ENCODE assay signal across 10 mouse cellular contexts in the genomic region with DNA sequence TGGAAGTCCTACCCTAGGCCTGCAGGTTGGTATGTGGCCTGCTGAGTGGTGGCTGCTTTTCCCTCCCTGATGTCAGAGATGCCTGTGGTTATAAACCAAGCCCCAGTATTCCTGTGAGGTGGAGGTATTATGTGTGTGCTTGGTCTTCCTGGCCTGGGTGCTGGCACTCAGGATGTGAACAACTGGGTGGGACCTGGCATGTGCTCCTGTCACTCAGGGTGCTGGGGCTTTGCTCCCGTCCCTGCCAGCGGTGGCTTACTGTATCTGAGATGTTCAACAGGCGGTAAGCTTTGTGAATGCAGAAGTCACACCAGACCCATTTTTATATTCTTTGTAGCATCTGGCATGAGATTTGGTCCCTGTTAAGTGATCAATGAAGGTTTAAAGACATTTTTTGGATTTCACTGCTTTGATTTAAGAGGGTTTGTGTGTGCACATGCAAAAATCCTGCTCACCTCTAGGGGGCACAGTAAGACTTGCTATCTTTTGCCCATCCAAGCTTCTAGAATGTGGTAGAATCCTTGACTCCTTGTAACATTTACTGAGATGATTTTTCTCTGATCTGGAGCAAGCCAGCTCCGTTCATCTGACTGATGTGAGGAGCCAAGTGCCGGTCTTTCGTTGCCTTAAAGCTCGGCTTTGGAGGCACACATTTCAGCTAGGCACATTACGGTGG. TPM values are rescaled to one million over a fixed set of nuclear protein-coding genes. Genes with fewer than 3 reads are reported as not detected.
DNase-seq lines count a peak whose midpoint lies in the region; ATAC-seq and TF ChIP-seq lines count a peak whose summit lies in the region.
"Had no signal": no experiment of that assay in that cellular context is flagged by ENCODE, and none has a peak within 500 bp of the region (broad histone marks: within the 10 kb centered on the region; RNA-seq: fewer than 3 reads in every experiment).

No protein-coding gene starts in this region.

- TF ChIP-seq CTCF in G1E (IDR thresholded peaks at IDR 0.05; ENCODE audit: low read depth, low read length): peak; percentile 56

- H3K27me3 ChIP-seq in G1E (ENCODE audit: insufficient read depth, low read length): no peaks in the 10 kb centered on the region
- no peaks in the 10 kb centered on the region for H3K27me3 ChIP-seq in limb, embryonic 14.5 days (ENCODE audit: control insufficient read depth, insufficient read depth, low read length)
- no peaks in the 10 kb centered on the region for H3K27me3 ChIP-seq in neural tube, embryonic 13.5 days
- H3K27me3 ChIP-seq: neural tube, embryonic 12.5 days had no signal

- H3K4me2 ChIP-seq in limb, embryonic 14.5 days (replicated peaks; ENCODE audit: low read depth, low read length, severe bottlenecking): no peak overlapping the region
- H3K4me2 ChIP-seq in neural tube, embryonic 13.5 days: no peak overlapping the region
- H3K4me2 ChIP-seq: neural tube, embryonic 12.5 days had no signal

- H3K4me3 ChIP-seq in G1E (ENCODE audit: low read depth, low read length): no peak overlapping the region
- H3K4me3 ChIP-seq in limb, embryonic 14.5 days (replicated peaks; ENCODE audit: low read length): no peak overlapping the region
- H3K4me3 ChIP-seq in neural tube, embryonic 13.5 days: no peak overlapping the region
- H3K4me3 ChIP-seq: erythroblast, embryonic 14.5 days; neural tube, embryonic 12.5 days had no signal

- 45% methylated on average over 8 of the region's 8 CpGs for WGBS in limb, embryonic 14.5 days
- 58% methylated on average over 8 of the region's 8 CpGs for WGBS in neural tube, embryonic 13.5 days

- no peaks in the 10 kb centered on the region for H3K9me3 ChIP-seq in G1E (replicated peaks)
- H3K9me3 ChIP-seq in limb, embryonic 14.5 days (ENCODE audit: control insufficient read depth, low read length): no peaks in the 10 kb centered on the region
- no peaks in the 10 kb centered on the region for H3K9me3 ChIP-seq in neural tube, embryonic 13.5 days
- H3K9me3 ChIP-seq: neural tube, embryonic 12.5 days had no signal

- peaks cover 7% of the 10 kb centered on the region; the same call in 1 of the 2 replicates for H3K4me1 ChIP-seq in G1E (ENCODE audit: insufficient read depth, low read depth, low read length)
- H3K4me1 ChIP-seq in limb, embryonic 14.5 days (ENCODE audit: control insufficient read depth, insufficient read depth, low read length): peaks cover 17% of the 10 kb centered on the region; the same call in 1 of the 2 replicates
- peaks cover 56% of the 10 kb centered on the region for H3K4me1 ChIP-seq in neural tube, embryonic 13.5 days (replicated peaks)

- no peak overlapping the region for H3K27ac ChIP-seq in limb, embryonic 14.5 days (replicated peaks; ENCODE audit: low read depth, low read length)
- no peak overlapping the region; the same call in 1 of the 2 replicates for H3K27ac ChIP-seq in neural tube, embryonic 13.5 days (replicated peaks)
- H3K27ac ChIP-seq: neural tube, embryonic 12.5 days had no signal

- no peak for ATAC-seq in G1E (ENCODE audit: extremely low read depth, insufficient number of reproducible peaks, low FRiP score, poor library complexity, severe bottlenecking)
- ATAC-seq in limb, embryonic 14.5 days (ENCODE audit: low FRiP score, low read depth): peak; percentile 53; the same call in 1 of the 2 replicates
- 0 out of 2 replicates have a peak, but pooled peaks have one; percentile 29 for ATAC-seq in neural tube, embryonic 13.5 days (ENCODE audit: low read depth)

- H3K9ac ChIP-seq in limb, embryonic 14.5 days (ENCODE audit: low read depth, low read length, severe bottlenecking): no peak overlapping the region
- peak overlapping the region; percentile 47; the same call in 1 of the 2 replicates for H3K9ac ChIP-seq in neural tube, embryonic 13.5 days
- H3K9ac ChIP-seq: neural tube, embryonic 12.5 days had no signal

- H3K36me3 ChIP-seq in G1E (replicated peaks): peaks cover 67% of the 10 kb centered on the region
- H3K36me3 ChIP-seq in limb, embryonic 14.5 days (ENCODE audit: control insufficient read depth, insufficient read depth, low read length): no peaks in the 10 kb centered on the region
- H3K36me3 ChIP-seq in neural tube, embryonic 13.5 days: no peaks in the 10 kb centered on the region

- DNase-seq in 416B (ENCODE audit: low read depth): peak; percentile 73
- DNase-seq in G1E (ENCODE audit: low spot score): no peak
- peak; percentile 85 to 90 for DNase-seq in cerebellum, postnatal 10 days
- DNase-seq in gastrocnemius, adult 18-20 months (ENCODE audit: low spot score): peak; percentile 63
- DNase-seq in kidney, postnatal 10 days: peak; percentile 79
- peak; percentile 84 for DNase-seq in limb, embryonic 14.5 days (ENCODE audit: low spot score)
- DNase-seq in spleen, postnatal 4 days (ENCODE audit: low spot score in 2 of 2): no peak

- no peak for TF ChIP-seq POLR2A in limb, embryonic 14.5 days (IDR thresholded peaks at IDR 0.05; ENCODE audit: borderline replicate concordance, extremely low read depth, insufficient read depth, insufficient read length)

RNA-seq across cellular contexts. Expression of a gene that starts 9.8 kb away (rescaled TPM):
- total RNA-seq in G1E (2014; fragmentation: Nextera tagmentation) (81.0 and 90.1 TPM in 2 replicates), G1E (2017) (62.1 and 80.9 TPM in 2 replicates)
- 49.0 and 78.3 TPM in 2 replicates for polyA plus RNA-seq in G1E (2012)
- total RNA-seq in gastrocnemius, adult 18-20 months (2021): 10 to 100 TPM; 23.5 to 29.2 TPM
- 65.6 and 70.6 TPM in 2 replicates for polyA plus RNA-seq in limb, embryonic 14.5 days (2012; rRNA removed)
- polyA plus RNA-seq in limb, embryonic 14.5 days (2014; fragmentation: Nextera tagmentation; extraction: Ambion mirVana): 67.6 and 69.9 TPM in 2 replicates
- polyA plus RNA-seq in neural tube, embryonic 13.5 days (2015; fragmentation: Nextera tagmentation; extraction: Ambion mirVana): 108 and 109 TPM in 2 replicates

RNA-seq across cellular contexts. Expression of a gene that starts 10.3 kb away (rescaled TPM):
- total RNA-seq in G1E (2014; fragmentation: Nextera tagmentation) (7.0 and 17.3 TPM in 2 replicates), G1E (2017) (5.1 and 10.1 TPM in 2 replicates)
- polyA plus RNA-seq in G1E (2012): 7.9 and 8.3 TPM in 2 replicates
- 1 to 10 TPM; 2.7 to 4.1 TPM for total RNA-seq in gastrocnemius, adult 18-20 months (2021)
- polyA plus RNA-seq in limb, embryonic 14.5 days (2012; rRNA removed): 12.7 and 16.9 TPM in 2 replicates
- 3.9 and 4.6 TPM in 2 replicates for polyA plus RNA-seq in limb, embryonic 14.5 days (2014; fragmentation: Nextera tagmentation; extraction: Ambion mirVana)
- 6.5 and 7.4 TPM in 2 replicates for polyA plus RNA-seq in neural tube, embryonic 13.5 days (2015; fragmentation: Nextera tagmentation; extraction: Ambion mirVana)

Comparison
In these comparisons a context has a peak if more than half of its experiments do, and no peak if none do; other contexts are left out.
1. DNase-seq: peak in 416B (single experiment), cerebellum, postnatal 10 days (2 of 2), gastrocnemius, adult 18-20 months (single experiment), kidney, postnatal 10 days (single experiment) and limb, embryonic 14.5 days (single experiment); none in G1E (single experiment) and spleen, postnatal 4 days (0 of 2).